Mouse (Mus musculus): ENCODE measurements around the gene Pqlc3. TPM values are rescaled to one million over a fixed set of nuclear protein-coding genes. Genes with fewer than 3 reads are reported as not detected.
A peak's percentile ranks its signal among the peaks of the same experiment; 100 is the strongest.

The Pqlc3 gene
- polyA plus RNA-seq, 1 experiment: 0.52 TPM

GRCm38 (mm10) chr12:17012067-17012899 is 12.1 kb upstream of the Pqlc3 start:
- H3K27me3 ChIP-seq (ENCODE audit: control insufficient read depth): peaks cover 3% of the 10 kb centered on the region
- TF ChIP-seq TAL1 (IDR thresholded peaks at IDR 0.05; ENCODE audit: low read length) (no peak), GATA1 (IDR thresholded peaks at IDR 0.05; ENCODE audit: low read length) (no peak)
- peaks cover 5% of the 10 kb centered on the region; the same call in 1 of the 2 replicates for H3K9me3 ChIP-seq (ENCODE audit: control insufficient read depth, low read length)
- peaks cover 7% of the 10 kb centered on the region for H3K4me1 ChIP-seq (ENCODE audit: control insufficient read depth)
- no peak overlapping the region for H3K4me3 ChIP-seq (replicated peaks)
- H3K36me3 ChIP-seq (ENCODE audit: control insufficient read depth): no peaks in the 10 kb centered on the region

DNA sequence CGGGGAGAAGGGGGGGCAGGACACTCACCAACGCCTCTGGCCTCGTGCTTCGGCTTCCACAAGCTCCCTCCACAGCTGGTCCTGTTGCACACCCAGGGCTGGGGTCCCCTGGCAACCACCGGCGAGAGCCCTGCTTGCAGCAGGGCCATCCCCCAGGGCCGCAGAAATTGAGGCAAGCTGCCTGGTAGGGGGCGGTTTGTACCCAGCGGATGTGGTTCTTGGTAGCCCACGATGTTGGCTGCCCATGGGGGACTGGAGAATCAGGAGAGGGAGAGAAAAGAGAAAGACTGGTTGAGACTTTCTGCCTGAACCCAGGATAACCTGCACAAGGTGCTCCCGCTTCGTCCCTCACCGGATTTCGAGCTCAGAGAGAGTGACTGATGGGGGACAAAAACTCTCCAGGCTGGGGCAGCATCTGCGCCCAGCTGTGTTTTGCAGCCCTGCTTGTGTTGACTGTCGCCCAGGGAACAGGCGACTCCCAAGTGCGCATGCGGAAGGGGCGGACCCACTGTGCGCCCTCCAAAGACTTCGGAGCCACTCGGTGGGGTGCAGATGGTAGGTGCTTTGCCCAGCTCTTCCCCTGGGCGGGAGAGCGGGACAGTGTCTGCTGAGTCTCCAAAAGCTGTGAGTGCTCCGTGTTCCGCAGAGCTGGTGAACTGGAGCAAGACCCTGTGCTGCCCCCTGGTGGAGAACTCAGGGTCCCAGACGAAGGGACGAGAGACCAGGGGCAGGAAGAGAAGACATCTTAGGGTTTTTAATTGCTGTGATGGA is 11.1 kb upstream of the Pqlc3 start, which contains the start of gene 2410004P03Rik:
TSS of gene 2410004P03Rik (minus strand) at position 628 of the 771 bp plus-strand sequence.
- TF ChIP-seq GATA1 (IDR thresholded peaks at IDR 0.05; ENCODE audit: low read length) (no peak), TAL1 (IDR thresholded peaks at IDR 0.05; ENCODE audit: low read length) (no peak)
- peaks cover 9% of the 10 kb centered on the region for H3K27me3 ChIP-seq (ENCODE audit: control insufficient read depth)
- H3K36me3 ChIP-seq (ENCODE audit: control insufficient read depth): no peaks in the 10 kb centered on the region
- H3K4me1 ChIP-seq (ENCODE audit: control insufficient read depth): peaks cover 7% of the 10 kb centered on the region
- peaks cover 5% of the 10 kb centered on the region; the same call in 1 of the 2 replicates for H3K9me3 ChIP-seq (ENCODE audit: control insufficient read depth, low read length)
- H3K4me3 ChIP-seq (replicated peaks): peak within 1 kb of the TSS; percentile 41

GRCm38 (mm10) chr12:17009466-17009865 is 9.3 kb upstream of the Pqlc3 start:
- no peak for TF ChIP-seq TAL1 (IDR thresholded peaks at IDR 0.05; ENCODE audit: low read length)
- no peak for TF ChIP-seq GATA1 (IDR thresholded peaks at IDR 0.05; ENCODE audit: low read length)

DNA sequence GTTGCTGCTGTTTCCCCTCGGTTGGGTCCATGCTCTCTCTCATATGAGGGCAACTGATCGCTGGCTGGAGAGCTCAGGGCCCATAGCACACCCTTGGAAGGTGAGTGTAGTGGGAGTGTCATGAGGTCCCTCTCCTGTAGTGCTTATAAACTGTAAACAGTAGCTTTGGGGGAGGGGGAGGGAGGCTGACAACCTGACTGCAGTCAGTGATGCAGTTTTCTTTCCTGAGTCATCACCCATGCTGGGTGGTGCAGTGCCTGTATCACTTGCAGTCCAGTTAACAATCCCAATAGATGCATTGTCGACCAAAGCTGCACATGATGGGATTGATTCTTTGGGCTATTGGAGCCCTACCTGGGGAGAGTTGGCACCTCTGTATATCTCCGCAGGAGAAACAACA is 1.0 kb upstream of the Pqlc3 start:
- peak overlapping the region; percentile 13 for H3K4me3 ChIP-seq (replicated peaks)
- H3K4me1 ChIP-seq (ENCODE audit: control insufficient read depth): peaks cover 47% of the 10 kb centered on the region
- H3K27me3 ChIP-seq (ENCODE audit: control insufficient read depth): peaks cover 35% of the 10 kb centered on the region
- peaks cover 11% of the 10 kb centered on the region for H3K36me3 ChIP-seq (ENCODE audit: control insufficient read depth)
- no peaks in the 10 kb centered on the region for H3K9me3 ChIP-seq (ENCODE audit: control insufficient read depth, low read length)
- TF ChIP-seq TAL1 (IDR thresholded peaks at IDR 0.05; ENCODE audit: low read length) (no peak), GATA1 (IDR thresholded peaks at IDR 0.05; ENCODE audit: low read length) (no peak)

More at GRCm38 (mm10) chr12:17009466-17009865, 9.3 kb upstream of the Pqlc3 start:
- Histone ChIP-seq H3K4me3 (replicated peaks) (no peak overlapping the region), H3K36me3 (ENCODE audit: control insufficient read depth) (no peaks in the 10 kb centered on the region), H3K4me1 (ENCODE audit: control insufficient read depth) (peaks cover 7% of the 10 kb centered on the region), H3K9me3 (ENCODE audit: control insufficient read depth, low read length) (peaks cover 5% of the 10 kb centered on the region; the same call in 1 of the 2 replicates), H3K27me3 (ENCODE audit: control insufficient read depth) (peaks cover 9% of the 10 kb centered on the region)

DNA sequence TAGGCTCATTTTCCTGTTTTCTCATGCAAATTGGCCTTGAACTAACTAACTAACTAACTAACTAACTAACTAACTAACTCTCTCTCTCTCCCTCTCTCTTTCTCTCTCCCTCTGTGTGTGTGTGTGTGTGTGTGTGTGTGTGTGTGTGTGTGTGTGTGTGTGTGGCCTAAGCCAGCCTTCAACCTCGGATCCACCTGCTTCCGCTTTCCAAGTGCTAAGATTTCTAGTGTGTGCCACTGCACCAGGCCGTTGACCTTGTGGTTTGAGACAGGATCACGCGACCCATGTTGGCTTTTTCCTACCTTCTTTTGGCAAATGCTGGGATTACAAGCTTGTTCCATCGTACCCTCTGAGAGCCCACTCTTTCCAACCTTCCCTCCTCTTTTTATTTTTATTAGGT is 420 bp upstream of the Pqlc3 start:
- TF ChIP-seq GATA1 (IDR thresholded peaks at IDR 0.05; ENCODE audit: low read length): no peak
- TF ChIP-seq TAL1 (IDR thresholded peaks at IDR 0.05; ENCODE audit: low read length): no peak
- peak overlapping the region; percentile 80 for H3K4me3 ChIP-seq (replicated peaks)
- H3K9me3 ChIP-seq (ENCODE audit: control insufficient read depth, low read length): no peaks in the 10 kb centered on the region
- peaks cover 35% of the 10 kb centered on the region for H3K27me3 ChIP-seq (ENCODE audit: control insufficient read depth)
- peaks cover 47% of the 10 kb centered on the region for H3K4me1 ChIP-seq (ENCODE audit: control insufficient read depth)
- H3K36me3 ChIP-seq (ENCODE audit: control insufficient read depth): peaks cover 15% of the 10 kb centered on the region

DNA sequence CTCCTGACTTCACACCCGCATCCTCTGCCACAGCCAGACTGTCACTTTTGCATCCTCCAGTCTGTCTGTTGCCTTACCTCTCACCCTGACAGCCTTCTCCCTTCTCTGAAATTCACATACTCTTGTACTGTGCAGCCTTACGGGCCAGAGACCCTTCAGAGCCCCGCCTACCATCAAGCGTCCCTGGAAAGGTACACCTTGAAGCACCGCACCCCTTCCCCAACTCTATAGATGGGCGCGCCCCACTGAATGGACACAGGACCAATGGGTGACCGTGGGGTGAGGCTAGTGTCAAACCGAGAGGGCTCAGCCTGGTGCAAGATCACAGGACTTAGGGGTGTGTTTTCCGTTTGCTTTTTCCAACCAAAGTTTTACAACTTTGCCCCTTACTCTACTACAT is 1.1 kb downstream of the Pqlc3 start:
- peaks cover 50% of the 10 kb centered on the region for H3K4me1 ChIP-seq (ENCODE audit: control insufficient read depth)
- H3K9me3 ChIP-seq (ENCODE audit: control insufficient read depth, low read length): no peaks in the 10 kb centered on the region
- H3K4me3 ChIP-seq (replicated peaks): peak overlapping the region; percentile 80
- peaks cover 26% of the 10 kb centered on the region for H3K36me3 ChIP-seq (ENCODE audit: control insufficient read depth)
- peaks cover 35% of the 10 kb centered on the region for H3K27me3 ChIP-seq (ENCODE audit: control insufficient read depth)
- TF ChIP-seq TAL1 (IDR thresholded peaks at IDR 0.05; ENCODE audit: low read length): no peak
- no peak for TF ChIP-seq GATA1 (IDR thresholded peaks at IDR 0.05; ENCODE audit: low read length)

DNA sequence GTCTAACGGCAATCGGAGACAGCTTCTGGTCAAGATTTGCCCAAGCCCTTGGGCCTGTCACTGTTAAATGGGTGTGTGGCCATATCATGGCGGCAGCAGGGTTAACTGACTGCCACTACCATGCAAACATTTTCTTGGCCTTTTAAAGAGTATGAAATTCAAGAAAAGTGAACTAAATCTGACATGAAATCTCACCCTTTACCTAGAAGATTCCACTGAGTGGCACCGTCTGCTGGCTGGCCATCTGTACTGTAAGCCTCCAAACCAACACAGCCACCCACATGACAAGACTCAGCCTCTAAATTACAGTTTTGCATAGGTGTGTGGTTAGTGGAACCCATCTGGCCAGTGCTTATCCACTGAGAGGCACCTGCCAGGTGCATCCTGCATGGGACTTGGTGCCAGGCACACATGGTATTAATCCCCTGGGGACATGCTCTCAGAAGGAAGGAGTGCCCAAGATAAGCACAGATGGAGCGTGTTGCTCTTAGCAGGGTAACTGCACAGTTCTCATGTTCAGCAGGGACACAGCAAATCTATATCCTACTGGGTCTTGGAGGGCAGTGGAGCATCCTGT is 3.2 kb downstream of the Pqlc3 start:
- TF ChIP-seq TAL1 (IDR thresholded peaks at IDR 0.05; ENCODE audit: low read length): no peak
- no peak for TF ChIP-seq GATA1 (IDR thresholded peaks at IDR 0.05; ENCODE audit: low read length)
- Histone ChIP-seq H3K4me1 (ENCODE audit: control insufficient read depth) (peaks cover 42% of the 10 kb centered on the region), H3K36me3 (ENCODE audit: control insufficient read depth) (peaks cover 32% of the 10 kb centered on the region), H3K9me3 (ENCODE audit: control insufficient read depth, low read length) (no peaks in the 10 kb centered on the region), H3K27me3 (ENCODE audit: control insufficient read depth) (peaks cover 31% of the 10 kb centered on the region), H3K4me3 (replicated peaks) (no peak overlapping the region)

DNA sequence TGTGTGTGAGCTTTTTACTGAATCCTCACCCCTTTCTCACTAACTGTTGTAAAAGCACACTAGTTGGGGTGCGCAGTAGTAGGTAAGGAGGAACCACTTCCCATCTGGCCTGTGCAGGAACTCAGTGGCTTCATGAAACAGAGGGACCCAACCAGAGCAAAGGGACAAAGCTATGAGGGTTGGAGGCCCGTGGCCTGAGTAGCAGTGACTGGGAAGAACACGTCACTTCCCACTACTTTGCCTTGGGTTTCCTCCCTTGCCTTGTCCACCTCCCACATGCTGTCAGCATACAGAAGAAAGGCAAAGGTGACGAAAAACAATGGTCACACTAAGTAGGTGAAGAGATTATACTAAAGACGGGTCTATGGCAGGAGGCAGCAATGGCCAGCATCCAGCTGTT is 3.9 kb downstream of the Pqlc3 start:
- H3K36me3 ChIP-seq (ENCODE audit: control insufficient read depth): peaks cover 38% of the 10 kb centered on the region
- peaks cover 35% of the 10 kb centered on the region for H3K4me1 ChIP-seq (ENCODE audit: control insufficient read depth)
- H3K27me3 ChIP-seq (ENCODE audit: control insufficient read depth): peaks cover 24% of the 10 kb centered on the region
- H3K4me3 ChIP-seq (replicated peaks): no peak overlapping the region
- TF ChIP-seq GATA1 (IDR thresholded peaks at IDR 0.05; ENCODE audit: low read length) (no peak), TAL1 (IDR thresholded peaks at IDR 0.05; ENCODE audit: low read length) (no peak)
- H3K9me3 ChIP-seq (ENCODE audit: control insufficient read depth, low read length): no peaks in the 10 kb centered on the region

DNA sequence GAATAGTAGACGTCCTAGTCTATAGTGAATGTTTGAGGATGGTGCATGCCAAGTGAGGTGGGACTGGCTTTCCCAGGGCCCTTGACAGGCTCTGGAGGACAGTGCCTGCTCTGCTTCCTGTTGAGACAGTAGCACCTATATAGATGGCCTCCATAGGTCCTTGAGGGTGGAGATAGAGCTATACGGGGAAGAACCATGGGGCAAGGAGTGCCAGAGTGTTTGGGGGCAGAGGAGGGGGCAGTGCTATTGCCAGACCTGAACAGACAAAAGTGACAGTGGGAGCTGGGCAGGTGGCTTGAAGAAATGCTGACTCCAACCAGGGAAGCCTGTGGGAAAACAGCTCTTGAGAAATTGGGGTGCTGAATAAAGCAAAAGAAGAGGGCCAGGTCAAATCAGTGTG is 5.9 kb downstream of the Pqlc3 start:
- no peak overlapping the region for H3K4me3 ChIP-seq (replicated peaks)
- H3K4me1 ChIP-seq (ENCODE audit: control insufficient read depth): peaks cover 15% of the 10 kb centered on the region
- peaks cover 49% of the 10 kb centered on the region for H3K36me3 ChIP-seq (ENCODE audit: control insufficient read depth)
- peaks cover 14% of the 10 kb centered on the region for H3K27me3 ChIP-seq (ENCODE audit: control insufficient read depth)
- TF ChIP-seq TAL1 (IDR thresholded peaks at IDR 0.05; ENCODE audit: low read length) (no peak), GATA1 (IDR thresholded peaks at IDR 0.05; ENCODE audit: low read length) (no peak)
- H3K9me3 ChIP-seq (ENCODE audit: control insufficient read depth, low read length): no peaks in the 10 kb centered on the region

Measured in erythroblast, embryonic 14.5 days (primary cell).